Mouse (Mus musculus) stomach, embryonic 14.5 days (tissue): ENCODE measurements around the gene Cib1. TPM values are rescaled to one million over a fixed set of nuclear protein-coding genes. Genes with fewer than 3 reads are reported as not detected.

Experiments
- ATAC-seq: fragments of 200-750 bp; cut with Nextera tagmentation; 2 replicates; pipeline ENCODE4 v1.8.0; 2017; ENCODE audit warnings: low read depth, moderate TSS enrichment; ENCODE audit not compliant: insufficient number of reproducible peaks, insufficient read depth, low FRiP score
- H3K27ac ChIP-seq: fragments of 300-500 bp; sonication (generic); 2 replicates; pipeline ENCODE4 v1.5.1; 2014; ENCODE audit warnings: mild to moderate bottlenecking, low read length, moderate library complexity, mixed read lengths
- H3K27me3 ChIP-seq: fragments of 300-500 bp; sonication (generic); 2 replicates; pipeline ENCODE4 v1.6.1; 2014; ENCODE audit warnings: low read length, control low read depth, mixed read lengths; ENCODE audit not compliant: control insufficient read depth, insufficient read depth
- H3K36me3 ChIP-seq: fragments of 300-500 bp; sonication (generic); 2 replicates; pipeline ENCODE4 v1.6.1; 2014; ENCODE audit warnings: mild to moderate bottlenecking, control low read depth, low read length, moderate library complexity, mixed read lengths; ENCODE audit not compliant: control insufficient read depth, insufficient read depth
- H3K4me1 ChIP-seq: fragments of 300-500 bp; sonication (generic); 2 replicates; pipeline ENCODE4 v1.6.1; 2014; ENCODE audit warnings: low read length, control low read depth, mixed read lengths; ENCODE audit not compliant: control insufficient read depth, insufficient read depth
- H3K4me2 ChIP-seq: fragments of 300-500 bp; sonication (generic); replicated peaks from 2 replicates; pipeline ENCODE4 v1.6.1; 2014; ENCODE audit warnings: low read depth, low read length, control low read depth
- H3K4me3 ChIP-seq: fragments of 300-500 bp; sonication (generic); 2 replicates; pipeline ENCODE4 v1.5.1; 2014; ENCODE audit warnings: low read depth, low read length, control low read depth
- H3K9ac ChIP-seq: fragments of 300-500 bp; sonication (generic); replicated peaks from 2 replicates; pipeline ENCODE4 v1.6.1; 2014; ENCODE audit warnings: low read depth, mild to moderate bottlenecking, control low read depth, low read length, moderate library complexity, mixed read lengths
- H3K9me3 ChIP-seq: fragments of 300-500 bp; sonication (generic); 2 replicates; pipeline ENCODE4 v1.6.1; 2016; ENCODE audit warnings: low read depth, low read length, control low read depth; ENCODE audit not compliant: control insufficient read depth
- WGBS: fragments of 180-500 bp; shearing (Covaris S2); extraction: QIAGEN DNeasy Blood & Tissue Kit; methylation state at CpG from one replicate; pipeline ENCODE4 v1.1.7; 2014; 5-methylcytosine and 5-hydroxymethylcytosine counted together
- polyA plus RNA-seq: library from polyadenylated mRNA; unstranded; fragments of >200 nt; fragmentation: Nextera tagmentation; extraction: Ambion mirVana; gene quantifications from 2 replicates; pipeline ENCODE4 v1.2.1, GENCODE M21; 2014

The Cib1 gene
- 108 and 112 TPM in 2 replicates for polyA plus RNA-seq

- Histone ChIP-seq H3K36me3 (peaks cover 2% of the 10 kb centered on the region; the same call in 1 of the 2 replicates), H3K4me3 (peak within 1 kb of the TSS; percentile 55), H3K27ac (peak within 1 kb of the TSS; percentile 48; the same call in 1 of the 2 replicates), H3K27me3 (no peaks in the 10 kb centered on the region), H3K9me3 (no peaks in the 10 kb centered on the region), H3K4me1 (peaks cover 12% of the 10 kb centered on the region; the same call in 1 of the 2 replicates), H3K4me2 (peak within 1 kb of the TSS; percentile 68), H3K9ac (peak within 1 kb of the TSS; percentile 58)
- ATAC-seq = peak; percentile 99
- under 1% methylated on average over 54 of the region's 56 CpGs for WGBS
Measured at GRCm38 (mm10) chr7:80232489-80233029, at the start of gene Cib1, which contains the start of gene Gdpgp1. TSS of gene Cib1 (minus strand) at chr7:80232813. TSS of gene Gdpgp1 (plus strand) at chr7:80232865.

GRCm38 (mm10) chr7:80281646-80282045 lies 49.0 kb upstream of the Cib1 start:
- no peak overlapping the region for H3K4me3 ChIP-seq
- no peak overlapping the region for H3K4me2 ChIP-seq
- no peaks in the 10 kb centered on the region for H3K9me3 ChIP-seq
- peaks cover 37% of the 10 kb centered on the region for H3K36me3 ChIP-seq
- no peaks in the 10 kb centered on the region for H3K27me3 ChIP-seq
- WGBS = 87% methylated on average over 3 of the region's 3 CpGs
- no peaks in the 10 kb centered on the region for H3K4me1 ChIP-seq
- no peak overlapping the region for H3K27ac ChIP-seq
- no peak for ATAC-seq
- no peak overlapping the region for H3K9ac ChIP-seq

- H3K4me3 ChIP-seq = no peak overlapping the region
- H3K9me3 ChIP-seq = no peaks in the 10 kb centered on the region
- H3K4me2 ChIP-seq = no peak overlapping the region
- no peaks in the 10 kb centered on the region for H3K4me1 ChIP-seq
- H3K27me3 ChIP-seq = no peaks in the 10 kb centered on the region
- 85% methylated on average over 2 of the region's 2 CpGs for WGBS
- no peak overlapping the region for H3K27ac ChIP-seq
- H3K9ac ChIP-seq = no peak overlapping the region
- no peak for ATAC-seq
- peaks cover 39% of the 10 kb centered on the region for H3K36me3 ChIP-seq
Measured at GRCm38 (mm10) chr7:80280998-80281397, 48.4 kb upstream of the Cib1 start.

GRCm38 (mm10) chr7:80280032-80280431 lies 47.4 kb upstream of the Cib1 start:
- ATAC-seq = no peak
- Histone ChIP-seq H3K36me3 (peaks cover 39% of the 10 kb centered on the region), H3K4me1 (no peaks in the 10 kb centered on the region), H3K4me3 (no peak overlapping the region), H3K27ac (no peak overlapping the region), H3K9ac (no peak overlapping the region), H3K4me2 (no peak overlapping the region), H3K9me3 (0 out of 2 replicates have a peak, but pooled peaks cover 3% of the 10 kb centered on the region), H3K27me3 (no peaks in the 10 kb centered on the region)
- WGBS = 84% methylated on average over 10 of the region's 10 CpGs

GRCm38 (mm10) chr7:80276374-80276773 lies 43.8 kb upstream of the Cib1 start:
- Histone ChIP-seq H3K27ac (no peak overlapping the region), H3K4me1 (no peaks in the 10 kb centered on the region), H3K4me2 (no peak overlapping the region), H3K9me3 (peaks cover 13% of the 10 kb centered on the region; the same call in 1 of the 2 replicates), H3K27me3 (no peaks in the 10 kb centered on the region), H3K9ac (no peak overlapping the region), H3K36me3 (peaks cover 41% of the 10 kb centered on the region), H3K4me3 (no peak overlapping the region)
- 94% methylated on average over 4 of the region's 4 CpGs for WGBS
- no peak for ATAC-seq

- Histone ChIP-seq H3K4me2 (no peak overlapping the region), H3K4me3 (no peak overlapping the region), H3K36me3 (peaks cover 33% of the 10 kb centered on the region), H3K4me1 (no peaks in the 10 kb centered on the region; the same call in 1 of the 2 replicates), H3K9me3 (peaks cover 13% of the 10 kb centered on the region; the same call in 1 of the 2 replicates), H3K27ac (no peak overlapping the region), H3K27me3 (no peaks in the 10 kb centered on the region), H3K9ac (no peak overlapping the region)
- WGBS = 93% methylated on average over 2 of the region's 2 CpGs
- no peak for ATAC-seq
Measured at GRCm38 (mm10) chr7:80273456-80273855, 40.8 kb upstream of the Cib1 start.

GRCm38 (mm10) chr7:80269751-80270255 lies 37.2 kb upstream of the Cib1 start:
- peak; percentile 63; the same call in 1 of the 2 replicates for ATAC-seq
- Histone ChIP-seq H3K27ac (no peak overlapping the region; the same call in 1 of the 2 replicates), H3K9ac (peak overlapping the region; percentile 57), H3K4me3 (peak overlapping the region; percentile 78), H3K4me1 (no peaks in the 10 kb centered on the region; the same call in 1 of the 2 replicates), H3K27me3 (no peaks in the 10 kb centered on the region), H3K36me3 (peaks cover 17% of the 10 kb centered on the region), H3K4me2 (peak overlapping the region; percentile 78), H3K9me3 (peaks cover 8% of the 10 kb centered on the region; the same call in 1 of the 2 replicates)
- WGBS = under 1% methylated on average over 23 of the region's 23 CpGs

- peak within 1 kb of the TSS; percentile 45 for H3K27ac ChIP-seq
- 4% methylated on average over 21 of the region's 21 CpGs for WGBS
- H3K9ac ChIP-seq = peak within 1 kb of the TSS; percentile 57
- peaks cover 18% of the 10 kb centered on the region for H3K36me3 ChIP-seq
- no peaks in the 10 kb centered on the region for H3K27me3 ChIP-seq
- H3K4me3 ChIP-seq = peak within 1 kb of the TSS; percentile 78
- peaks cover under 1% of the 10 kb centered on the region; the same call in 1 of the 2 replicates for H3K9me3 ChIP-seq
- peak within 1 kb of the TSS; percentile 78 for H3K4me2 ChIP-seq
- ATAC-seq = peak; percentile 85
- H3K4me1 ChIP-seq = no peaks in the 10 kb centered on the region; the same call in 1 of the 2 replicates
Measured at GRCm38 (mm10) chr7:80268897-80269750, 36.5 kb upstream of the Cib1 start, which contains the start of gene Vps33b. TSS of gene Vps33b (plus strand) at chr7:80269649.
